Mouse (Mus musculus): Measurements from ENCODE around the gene Slc25a34. TPM values are rescaled to one million over a fixed set of nuclear protein-coding genes. Genes with fewer than 3 reads are reported as not detected.

Slc25a34 gene
- polyA plus RNA-seq, 1 experiment from 2014 or later: 0.15 TPM

GRCm38 (mm10) chr4:141656932-141657331 is 33.3 kb upstream of the Slc25a34 start:
- no peak for TF ChIP-seq CTCF (IDR thresholded peaks at IDR 0.05)
- ChIA-PET CTCF (no interaction called here), POLR2A (no interaction called here)
- in situ Hi-C loops (cut with MboI; ENCODE audit: low pct_unique_long_range_greater_than_20kb): no loop called here
- H3K27me3 ChIP-seq: no peaks in the 10 kb centered on the region
- no peak for DNase-seq (ENCODE audit: low read depth, low spot score)
- no peak for ATAC-seq

- H3K27me3 ChIP-seq: no peaks in the 10 kb centered on the region
- no peak for TF ChIP-seq CTCF (IDR thresholded peaks at IDR 0.05)
- ChIA-PET POLR2A (no interaction called here), CTCF (no interaction called here)
- ATAC-seq (no peak), DNase-seq (ENCODE audit: low read depth, low spot score) (no peak)
- in situ Hi-C loops (cut with MboI; ENCODE audit: low pct_unique_long_range_greater_than_20kb): no loop called here
These were observed 32.4 kb upstream of the Slc25a34 start for GRCm38 (mm10) chr4:141655908-141656608.

DNA sequence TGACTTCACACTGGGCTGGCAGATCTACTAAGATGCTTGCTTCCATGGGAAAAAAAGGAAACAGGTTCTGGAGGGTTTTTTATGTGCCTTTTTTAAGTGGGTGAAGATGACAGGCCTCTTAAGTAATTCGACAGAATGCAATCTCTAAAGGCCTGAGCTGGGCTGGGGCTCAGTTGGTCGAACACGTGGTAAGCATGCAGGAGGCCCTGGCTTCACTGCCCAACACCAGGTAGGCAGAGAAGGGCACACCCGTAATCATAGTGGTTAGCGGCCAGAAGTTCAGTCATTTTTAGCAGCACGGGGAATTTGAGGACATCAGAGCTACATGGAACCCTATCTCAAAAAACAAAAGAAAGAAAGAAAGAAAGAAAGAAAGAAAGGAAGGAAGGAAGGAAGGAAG is 30.9 kb upstream of the Slc25a34 start:
- POLR2A ChIA-PET: no interaction called here
- no peak for DNase-seq (ENCODE audit: low read depth, low spot score)
- in situ Hi-C loops (cut with MboI; ENCODE audit: low pct_unique_long_range_greater_than_20kb): no loop called here
- H3K27me3 ChIP-seq: no peaks in the 10 kb centered on the region
- no peak for TF ChIP-seq CTCF (IDR thresholded peaks at IDR 0.05)
- CTCF ChIA-PET: no interaction called here
- ATAC-seq: no peak

DNA sequence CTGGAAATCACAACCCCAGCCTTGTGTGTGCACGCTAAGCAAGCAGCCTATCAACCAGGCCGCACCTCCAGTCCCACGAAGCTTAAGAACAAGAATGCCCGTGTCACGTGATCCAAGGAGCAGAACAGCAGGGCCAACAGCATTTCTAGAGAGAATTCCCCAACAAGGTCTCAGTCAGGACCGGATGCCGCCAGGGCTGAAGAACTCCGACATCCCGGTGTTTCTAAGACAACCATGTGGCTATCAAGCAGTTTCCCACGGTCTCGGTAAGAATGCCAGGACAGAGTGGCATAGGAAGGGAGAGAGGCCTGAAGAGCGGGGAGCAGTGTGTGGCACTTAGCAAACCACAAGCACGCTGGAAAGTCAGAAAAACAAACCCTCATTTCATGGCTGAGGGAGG is 30.2 kb upstream of the Slc25a34 start:
- no peak for TF ChIP-seq CTCF (IDR thresholded peaks at IDR 0.05)
- in situ Hi-C loops (cut with MboI; ENCODE audit: low pct_unique_long_range_greater_than_20kb): no loop called here
- ChIA-PET POLR2A (no interaction called here), CTCF (no interaction called here)
- ATAC-seq: no peak
- no peak for DNase-seq (ENCODE audit: low read depth, low spot score)
- no peaks in the 10 kb centered on the region for H3K27me3 ChIP-seq

GRCm38 (mm10) chr4:141653044-141653443 is 29.4 kb upstream of the Slc25a34 start:
- H3K27me3 ChIP-seq: no peaks in the 10 kb centered on the region
- in situ Hi-C loops (cut with MboI; ENCODE audit: low pct_unique_long_range_greater_than_20kb): no loop called here
- no peak for TF ChIP-seq CTCF (IDR thresholded peaks at IDR 0.05)
- DNase-seq (ENCODE audit: low read depth, low spot score): no peak
- ATAC-seq: no peak
- CTCF ChIA-PET: no interaction called here
- POLR2A ChIA-PET: no interaction called here

GRCm38 (mm10) chr4:141651944-141652343 is 28.3 kb upstream of the Slc25a34 start:
- CTCF ChIA-PET: no interaction called here
- POLR2A ChIA-PET: no interaction called here
- TF ChIP-seq CTCF (IDR thresholded peaks at IDR 0.05): no peak
- no peak for DNase-seq (ENCODE audit: low read depth, low spot score)
- no peak for ATAC-seq
- in situ Hi-C loops (cut with MboI; ENCODE audit: low pct_unique_long_range_greater_than_20kb): no loop called here
- no peaks in the 10 kb centered on the region for H3K27me3 ChIP-seq

DNA sequence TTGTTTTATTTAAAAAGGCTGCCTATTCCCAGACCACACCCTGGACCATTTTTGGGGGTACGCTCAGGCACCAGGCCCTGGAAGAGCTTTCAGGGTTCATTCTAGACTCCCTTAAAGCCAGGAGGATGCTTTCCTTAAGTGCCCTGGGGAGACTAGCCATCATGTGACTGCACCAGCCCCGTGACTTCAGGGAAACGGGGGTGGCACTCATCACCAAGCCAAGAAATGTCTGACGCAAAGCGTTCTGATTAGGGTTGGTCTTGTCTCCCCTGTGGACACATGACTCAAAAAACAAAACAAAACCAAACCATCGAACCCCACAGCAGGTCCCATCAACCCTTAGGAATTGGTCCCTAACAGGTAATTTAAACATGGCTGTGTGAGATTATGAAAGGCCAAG is 27.7 kb upstream of the Slc25a34 start:
- DNase-seq (ENCODE audit: low read depth, low spot score) (no peak), ATAC-seq (no peak)
- in situ Hi-C loops (cut with MboI; ENCODE audit: low pct_unique_long_range_greater_than_20kb): no loop called here
- CTCF ChIA-PET: no interaction called here
- POLR2A ChIA-PET: no interaction called here
- no peak for TF ChIP-seq CTCF (IDR thresholded peaks at IDR 0.05)
- H3K27me3 ChIP-seq: no peaks in the 10 kb centered on the region

DNA sequence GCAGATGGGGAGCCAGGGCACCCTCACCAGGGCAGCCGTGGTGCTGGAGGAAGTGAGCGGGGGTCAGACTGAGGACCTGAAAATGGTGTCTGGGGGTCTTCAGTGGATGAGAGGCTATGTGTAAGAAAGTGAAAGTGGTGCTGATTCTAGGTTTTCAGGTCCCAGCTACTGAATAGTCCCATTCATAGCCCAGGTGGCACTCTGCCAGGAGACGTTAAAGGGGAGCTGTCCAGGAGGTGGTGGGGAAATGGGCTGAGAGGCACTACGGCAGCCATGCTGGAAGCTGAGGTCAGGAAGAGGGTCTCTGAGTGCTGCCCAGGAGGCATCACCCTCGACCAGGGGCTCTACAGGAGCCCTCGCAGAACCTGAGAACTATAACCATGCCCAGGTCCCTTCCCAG is 25.6 kb upstream of the Slc25a34 start:
- CTCF ChIA-PET: no interaction called here
- no peak for TF ChIP-seq CTCF (IDR thresholded peaks at IDR 0.05)
- in situ Hi-C loops (cut with MboI; ENCODE audit: low pct_unique_long_range_greater_than_20kb): no loop called here
- POLR2A ChIA-PET: no interaction called here
- DNase-seq (ENCODE audit: low read depth, low spot score) (no peak), ATAC-seq (no peak)
- H3K27me3 ChIP-seq: no peaks in the 10 kb centered on the region

- no peaks in the 10 kb centered on the region for H3K27me3 ChIP-seq
- no peak for ATAC-seq
- in situ Hi-C loops (cut with MboI; ENCODE audit: low pct_unique_long_range_greater_than_20kb): no loop called here
- DNase-seq (ENCODE audit: low read depth, low spot score): no peak
- POLR2A ChIA-PET: no interaction called here
- CTCF ChIA-PET: no interaction called here
- TF ChIP-seq CTCF (IDR thresholded peaks at IDR 0.05): no peak
These were observed 24.6 kb upstream of the Slc25a34 start for GRCm38 (mm10) chr4:141648262-141648661.

DNA sequence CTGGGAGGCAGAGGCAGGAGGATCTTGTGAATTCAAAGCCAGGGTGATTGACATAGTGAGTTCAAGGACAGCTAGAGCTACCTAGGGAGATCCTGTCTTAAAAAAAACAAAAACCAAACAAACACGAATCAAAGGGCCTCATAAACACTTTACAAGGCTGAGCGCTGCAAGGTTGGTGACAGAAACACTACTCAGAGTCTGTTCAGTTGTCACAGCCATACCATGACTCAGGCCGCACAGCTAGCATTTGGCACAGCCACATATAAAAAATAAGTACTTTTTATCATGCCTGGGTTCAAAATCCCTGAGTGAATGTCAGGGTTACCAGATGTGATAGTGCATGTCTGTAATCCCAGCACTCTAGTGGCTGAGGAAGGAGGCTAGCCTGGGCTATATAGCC is 23.6 kb upstream of the Slc25a34 start:
- TF ChIP-seq CTCF (IDR thresholded peaks at IDR 0.05): no peak
- ATAC-seq (no peak), DNase-seq (ENCODE audit: low read depth, low spot score) (no peak)
- POLR2A ChIA-PET: no interaction called here
- in situ Hi-C loops (cut with MboI; ENCODE audit: low pct_unique_long_range_greater_than_20kb): no loop called here
- no peaks in the 10 kb centered on the region for H3K27me3 ChIP-seq
- CTCF ChIA-PET: interaction anchor here (1.1 kb wide), 1 partner anchor 42 kb away, joined by 3 read pairs; no protein-coding TSS in a partner anchor

GRCm38 (mm10) chr4:141645988-141646387 is 22.4 kb upstream of the Slc25a34 start:
- H3K27me3 ChIP-seq: no peaks in the 10 kb centered on the region
- ChIA-PET POLR2A (interaction anchor here (0.6 kb wide), 1 partner anchor 34 kb away, joined by 5 read pairs; no protein-coding TSS in a partner anchor), CTCF (no interaction called here)
- in situ Hi-C loops (cut with MboI; ENCODE audit: low pct_unique_long_range_greater_than_20kb): no loop called here
- ATAC-seq: no peak
- no peak for TF ChIP-seq CTCF (IDR thresholded peaks at IDR 0.05)
- no peak for DNase-seq (ENCODE audit: low read depth, low spot score)

All from Patski (cell line).